Mouse (Mus musculus) splenic B cell, adult 2 months (primary cell): Measurements from ENCODE around the gene Zfp715.
"Not testable (repeated sequence)": the region's sequence is repeated elsewhere in the genome, so short reads cannot be mapped to it uniquely, and the experiment has no call there.

Source experiments
- DNase-seq: peaks from one replicate; pipeline ENCODE4 v3.0.0-alpha.2; 2011; ENCODE audit warnings: low read depth, low spot score
- H3K27me3 ChIP-seq: 2 replicates; pipeline ENCODE4 v1.6.1; 2012; ENCODE audit warnings: mild to moderate bottlenecking, low read length, moderate library complexity, mixed read lengths; ENCODE audit not compliant: control insufficient read depth, poor library complexity, insufficient read depth, severe bottlenecking
- H3K36me3 ChIP-seq: 2 replicates; pipeline ENCODE4 v1.6.1; 2012; ENCODE audit warnings: mild to moderate bottlenecking, low read length, moderate library complexity, mixed read lengths; ENCODE audit not compliant: control insufficient read depth, poor library complexity, insufficient read depth, severe bottlenecking

The Zfp715 gene

DNA sequence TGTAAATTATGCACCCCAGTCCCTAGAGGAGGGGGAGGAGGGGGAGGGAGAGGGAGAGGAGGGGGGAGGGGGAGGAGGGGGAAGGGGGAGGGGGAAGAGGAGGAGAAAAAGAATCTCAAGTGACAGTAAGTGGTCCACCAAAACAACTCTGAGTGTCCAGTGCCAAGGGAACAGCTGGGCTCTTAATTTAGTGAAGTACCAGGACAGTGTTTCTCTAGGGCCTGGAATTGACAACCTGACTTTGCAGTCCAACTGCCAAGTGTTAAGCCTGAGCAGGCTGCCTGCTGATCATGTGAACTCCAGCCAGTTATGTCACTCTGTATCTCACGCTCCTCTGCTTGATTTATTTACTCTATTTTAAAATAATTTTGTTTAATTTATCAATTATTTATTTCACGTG is 20.8 kb upstream of the Zfp715 start:
- Histone ChIP-seq H3K36me3 (no peaks in the 10 kb centered on the region), H3K27me3 (no peaks in the 10 kb centered on the region)
- DNase-seq = no peak

- Histone ChIP-seq H3K27me3 (no peaks in the 10 kb centered on the region), H3K36me3 (no peaks in the 10 kb centered on the region)
- peak; percentile 41 for DNase-seq
Measured at GRCm38 (mm10) chr7:43333203-43333602, 20.1 kb upstream of the Zfp715 start.

- H3K36me3 ChIP-seq = no peaks in the 10 kb centered on the region
- DNase-seq = no peak
- H3K27me3 ChIP-seq = no peaks in the 10 kb centered on the region
Measured at GRCm38 (mm10) chr7:43328101-43328500, 15.0 kb upstream of the Zfp715 start.

- DNase-seq = no peak
- H3K36me3 ChIP-seq = no peaks in the 10 kb centered on the region
- no peaks in the 10 kb centered on the region for H3K27me3 ChIP-seq
Measured at GRCm38 (mm10) chr7:43326223-43326780, 13.2 kb upstream of the Zfp715 start.

GRCm38 (mm10) chr7:43312386-43313012 is 595 bp downstream of the Zfp715 start:
- Histone ChIP-seq H3K36me3 (peaks cover 2% of the 10 kb centered on the region), H3K27me3 (no peaks in the 10 kb centered on the region)
- DNase-seq = peak; percentile 27

DNA sequence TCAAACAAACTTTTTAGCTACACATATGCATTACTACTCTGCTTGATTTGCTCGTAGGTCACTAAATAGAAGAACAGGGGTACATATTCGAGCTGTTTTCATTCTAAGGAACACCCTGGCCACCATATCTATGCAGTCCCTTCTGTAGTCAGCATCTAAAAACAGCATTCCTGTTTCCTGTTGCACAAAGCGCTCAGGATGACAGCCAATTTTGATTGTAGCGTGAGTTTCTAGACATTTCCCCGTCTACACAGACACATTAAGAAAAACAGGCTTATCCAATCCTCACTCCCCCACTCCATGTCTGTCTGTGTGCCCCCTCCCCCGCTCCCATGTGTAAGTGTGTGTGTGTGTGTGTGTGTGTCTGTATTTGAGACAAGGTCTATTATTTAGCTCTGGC is 1.5 kb downstream of the Zfp715 start:
- no peaks in the 10 kb centered on the region for H3K27me3 ChIP-seq
- DNase-seq = peak; percentile 5
- H3K36me3 ChIP-seq = peaks cover 2% of the 10 kb centered on the region

- peaks cover 4% of the 10 kb centered on the region for H3K36me3 ChIP-seq
- peak; percentile 24 for DNase-seq
- H3K27me3 ChIP-seq = no peaks in the 10 kb centered on the region
Measured at GRCm38 (mm10) chr7:43309069-43309468, 4.0 kb downstream of the Zfp715 start.

DNA sequence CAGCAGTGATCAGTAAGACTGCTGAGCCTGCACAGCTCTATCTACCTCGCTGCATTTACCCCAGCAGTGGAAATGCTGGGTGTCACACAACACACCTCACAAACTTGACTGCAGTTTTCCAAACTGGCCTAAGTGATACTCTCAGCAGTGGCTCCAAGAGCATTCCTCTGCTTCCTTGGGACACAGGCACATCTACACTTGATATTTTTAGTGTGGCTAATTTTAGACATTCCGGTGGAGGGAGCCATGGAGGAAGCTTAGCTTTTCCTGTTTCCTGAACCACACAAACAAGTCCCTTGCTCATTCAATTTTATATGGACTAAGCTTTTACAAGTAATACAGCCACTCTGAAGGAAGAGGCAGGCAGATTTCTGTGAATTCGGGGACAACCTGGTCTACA is 7.9 kb downstream of the Zfp715 start:
- Histone ChIP-seq H3K36me3 (peaks cover 3% of the 10 kb centered on the region), H3K27me3 (no peaks in the 10 kb centered on the region)
- DNase-seq = no peak

DNA sequence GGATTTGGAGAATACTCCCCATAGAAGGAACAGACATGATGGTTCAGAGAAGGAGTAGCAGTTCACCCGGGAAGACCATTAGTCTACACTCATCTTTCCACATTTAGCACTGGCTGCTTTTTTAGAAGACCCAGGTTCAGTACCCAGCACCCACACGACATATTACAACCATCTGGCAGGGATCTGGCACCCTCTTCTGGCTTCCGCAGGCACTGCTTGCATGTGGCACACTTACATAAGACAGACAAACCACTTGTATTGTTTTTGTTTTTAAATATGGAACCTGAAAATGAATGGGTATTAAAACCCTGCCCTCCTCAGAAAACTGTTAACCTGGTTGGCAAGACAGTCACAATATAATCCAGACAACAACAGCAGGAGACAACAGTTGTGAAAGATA is 21.6 kb downstream of the Zfp715 start:
- no peaks in the 10 kb centered on the region for H3K27me3 ChIP-seq
- DNase-seq = no peak
- H3K36me3 ChIP-seq = no peaks in the 10 kb centered on the region

DNA sequence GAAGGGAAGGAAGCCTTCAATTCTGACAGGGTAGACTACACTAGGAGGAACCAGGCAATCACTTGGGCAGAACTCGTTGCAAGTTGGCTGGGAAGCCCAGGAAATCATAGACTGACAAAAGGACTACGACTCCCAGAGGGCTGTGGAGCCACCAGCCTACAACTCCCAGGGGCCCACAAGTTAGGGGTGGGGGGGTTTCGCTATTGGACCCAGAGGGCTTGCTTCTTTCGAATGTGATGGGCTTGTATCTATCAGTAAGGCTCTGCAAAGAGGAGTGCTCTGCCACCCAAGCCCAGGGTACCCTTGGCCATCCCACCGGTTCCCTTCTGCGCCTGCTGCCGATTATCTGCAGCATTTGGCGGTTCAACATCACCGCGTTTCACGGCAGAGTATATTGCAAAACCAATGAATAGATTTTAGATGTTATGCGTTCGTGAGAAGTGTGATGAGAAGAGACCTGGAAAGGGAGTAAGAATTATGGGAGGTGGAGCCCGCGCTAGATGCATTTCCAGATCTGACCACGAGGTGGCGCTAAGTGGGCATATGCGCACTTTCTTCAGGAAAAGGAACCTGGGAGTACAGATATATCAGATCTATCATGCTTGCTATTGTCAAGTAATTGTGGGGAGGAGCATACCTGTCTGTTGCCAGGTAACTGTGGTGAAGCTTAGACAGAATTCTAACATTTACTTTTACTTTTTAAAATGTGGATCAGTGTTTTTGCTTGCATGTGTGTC is 30.1 kb downstream of the Zfp715 start:
- DNase-seq = peak; percentile 77
- Histone ChIP-seq H3K36me3 (no peaks in the 10 kb centered on the region), H3K27me3 (no peaks in the 10 kb centered on the region)

DNA sequence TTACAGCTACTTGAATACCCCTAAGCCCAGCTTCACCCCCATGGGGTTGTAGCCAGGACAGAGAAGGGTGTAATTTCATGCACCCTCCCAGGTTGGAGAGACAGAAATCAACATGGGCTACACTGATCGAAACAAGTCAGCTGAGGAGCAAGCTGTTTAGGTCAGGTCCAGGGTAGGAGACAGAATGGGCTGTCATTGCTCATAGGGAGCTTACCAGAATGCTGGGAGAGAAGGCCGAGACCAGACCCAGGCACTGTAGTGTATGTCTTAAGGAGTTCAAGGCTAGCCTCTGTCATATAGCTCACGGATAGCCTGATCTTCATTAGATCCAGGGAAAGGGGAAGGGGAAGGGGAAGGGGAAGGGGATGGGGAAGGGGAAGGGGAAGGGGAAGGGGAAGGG is 30.6 kb downstream of the Zfp715 start:
- no peak for DNase-seq
- H3K36me3 ChIP-seq = no peaks in the 10 kb centered on the region
- no peaks in the 10 kb centered on the region for H3K27me3 ChIP-seq

DNA sequence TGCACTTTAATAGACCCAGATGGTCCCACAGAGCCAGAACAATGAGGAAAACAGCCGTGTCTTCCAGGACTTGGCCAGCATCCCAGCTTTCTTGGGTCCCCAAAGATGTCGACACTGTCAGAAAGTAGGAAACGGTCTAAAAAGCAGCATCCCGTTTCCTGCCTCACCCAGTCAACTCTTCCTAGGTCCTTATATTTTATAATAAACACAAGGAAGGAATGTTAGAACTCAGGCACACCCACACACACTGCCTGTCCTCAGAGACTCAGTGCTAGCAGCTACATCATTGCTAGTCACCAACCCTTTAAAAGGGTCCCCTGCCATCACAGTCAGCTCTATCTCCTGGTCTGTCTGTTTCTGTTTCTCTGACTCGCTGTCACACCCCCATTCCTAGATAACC is 35.7 kb downstream of the Zfp715 start:
- no peak for DNase-seq
- H3K36me3 ChIP-seq = no peaks in the 10 kb centered on the region
- H3K27me3 ChIP-seq = no peaks in the 10 kb centered on the region

GRCm38 (mm10) chr7:43276178-43276577 is 36.9 kb downstream of the Zfp715 start:
- H3K27me3 ChIP-seq, H3K36me3 ChIP-seq, DNase-seq: not testable (repeated sequence)

DNA sequence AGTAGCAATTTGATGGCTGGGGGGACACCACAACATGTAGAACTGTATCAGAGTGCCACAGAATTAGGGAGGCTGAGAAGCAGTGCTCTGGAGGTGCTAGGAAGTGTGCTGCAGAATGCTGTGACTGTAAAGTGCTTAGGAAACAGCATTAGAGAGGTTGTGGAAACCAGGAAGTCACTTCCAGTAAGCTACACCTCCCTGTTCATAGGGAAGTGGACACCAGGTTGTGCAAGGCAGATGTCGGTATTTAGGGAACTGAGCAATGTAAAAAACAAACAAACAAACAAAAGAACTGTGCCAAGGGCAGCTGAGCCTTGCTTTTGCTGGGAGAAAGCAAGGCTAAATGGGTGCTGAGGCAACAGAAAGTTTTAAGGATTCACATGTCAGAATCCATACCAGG is 39.6 kb downstream of the Zfp715 start:
- no peak for DNase-seq
- Histone ChIP-seq H3K36me3 (no peaks in the 10 kb centered on the region), H3K27me3 (no peaks in the 10 kb centered on the region)

DNA sequence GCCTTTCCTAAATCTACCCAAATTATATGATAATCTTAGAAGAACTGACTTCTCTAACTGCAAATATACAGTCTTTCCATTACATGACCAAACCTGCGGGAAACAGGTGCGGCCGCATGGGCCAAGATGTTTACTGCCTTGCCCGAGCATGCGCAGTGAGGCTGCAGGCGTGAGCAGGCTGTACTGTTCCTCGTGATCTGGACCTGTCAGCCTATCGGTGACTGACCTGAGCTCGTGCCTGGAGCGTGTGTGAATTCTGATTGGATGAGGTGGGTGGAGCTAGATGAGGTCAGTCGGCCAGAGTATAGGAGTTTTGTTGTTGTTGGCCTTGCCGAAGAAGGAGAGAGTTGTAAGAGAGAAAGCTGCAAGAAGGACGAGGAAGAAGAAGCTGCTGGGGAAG is 45.7 kb downstream of the Zfp715 start:
- not testable (repeated sequence) for H3K27me3 ChIP-seq, H3K36me3 ChIP-seq, DNase-seq
